Mouse (Mus musculus): ENCODE measurements around the gene Gm9507.

DNA sequence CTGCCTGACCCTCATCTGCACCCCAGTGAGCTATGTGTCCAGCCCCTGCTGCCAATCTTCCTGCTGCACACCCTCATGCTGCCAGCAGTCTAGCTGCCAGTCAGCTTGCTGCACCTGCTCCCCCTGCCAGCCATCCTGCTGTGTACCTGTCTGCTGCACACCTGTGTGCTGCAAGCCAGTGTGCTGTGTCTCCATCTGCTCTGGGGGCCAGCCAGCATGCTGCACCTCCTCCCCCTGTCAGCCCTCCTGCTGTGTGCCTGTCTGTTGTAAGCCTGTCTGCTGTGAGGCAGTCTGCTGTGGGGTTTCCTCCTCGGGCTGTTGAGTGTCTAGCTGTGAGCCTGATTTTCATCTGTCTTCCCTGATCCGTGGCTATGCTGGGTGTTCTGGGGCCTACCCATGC is 35.3 kb upstream of the Gm9507 start:
- no peak for TF ChIP-seq CTCF (IDR thresholded peaks at IDR 0.05; ENCODE audit: control insufficient read depth, insufficient read depth, insufficient read length)
- no peak for TF ChIP-seq MAX (IDR thresholded peaks at IDR 0.05)
- TF ChIP-seq USF1 (IDR thresholded peaks at IDR 0.05; ENCODE audit: low read depth): no peak
- no peak for TF ChIP-seq FOSL1 (IDR thresholded peaks at IDR 0.05; ENCODE audit: insufficient read depth, low read length, poor library complexity, severe bottlenecking)
- TF ChIP-seq MYOG (IDR thresholded peaks at IDR 0.05; ENCODE audit: control insufficient read depth, extremely low read depth, insufficient read length): no peak
- TF ChIP-seq MYOD1 (IDR thresholded peaks at IDR 0.05; ENCODE audit: control insufficient read depth, insufficient read length, low read depth): no peak
- TF ChIP-seq CEBPB (IDR thresholded peaks at IDR 0.05; ENCODE audit: low read depth): no peak

Data from C2C12 (cell line).